Mouse (Mus musculus) left cerebral cortex, postnatal 10 days (tissue): ENCODE measurements around the gene Capsl. TPM values are rescaled to one million over a fixed set of nuclear protein-coding genes. Genes with fewer than 3 reads are reported as not detected.

Experiments used
- DNase-seq, 2 experiments: peaks; one replicate each; pipeline ENCODE4 v3.0.0; 2021 to 2022; ENCODE audit warnings: low spot score in 2 of 2, mixed read lengths in 1 of 2; ENCODE audit errors: extremely low spot score in 1 of 2
- intact Hi-C: fragments of 180-260 bp; cut with DNase I; formaldehyde crosslinking; loops from one replicate; pipeline ENCODE4 v1.15.1; 2025
- total RNA-seq, 2 experiments: library from RNA; stranded (reverse); gene quantifications; 2 replicates each; pipeline ENCODE4 v1.2.3; 2021

Capsl gene
- 1 to 10 TPM; 2.5 to 2.7 TPM for total RNA-seq

DNA sequence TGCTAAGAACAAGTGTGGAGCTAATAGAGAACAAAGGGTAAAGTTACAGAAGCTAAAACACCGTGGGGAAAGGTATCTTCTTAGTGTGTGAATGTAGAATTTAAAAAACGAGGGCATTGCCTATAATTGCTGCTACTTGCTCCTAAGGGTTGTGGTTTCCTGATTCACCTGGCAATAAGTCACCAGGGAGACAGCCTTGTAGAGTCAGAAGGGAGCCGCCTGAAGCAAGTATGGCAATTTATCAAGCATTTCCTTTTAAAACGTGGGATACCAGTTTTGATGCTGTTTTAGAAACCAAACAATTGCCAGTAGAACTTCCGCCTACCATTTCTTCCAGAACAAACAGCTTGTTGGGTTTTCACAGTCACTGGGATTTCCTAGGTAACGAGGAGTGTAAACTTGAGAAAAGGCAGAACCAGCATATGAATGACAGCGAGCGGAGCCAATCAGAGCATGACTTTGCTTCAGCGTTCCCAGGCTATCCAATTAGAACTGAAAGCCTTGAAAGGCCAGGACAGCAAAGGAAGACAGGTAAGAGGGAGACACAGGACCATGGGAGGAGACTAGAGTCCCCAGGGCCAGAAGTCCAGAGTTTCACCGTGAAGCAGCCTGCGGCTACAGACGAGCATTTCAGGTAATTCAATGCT lies at the start of gene Capsl:
TSS of gene Capsl (plus strand) at position 495 of the 647 bp plus-strand sequence.
- DNase-seq, result peak; percentile 65 to 75
- intact Hi-C loops, result no loop called here

DNA sequence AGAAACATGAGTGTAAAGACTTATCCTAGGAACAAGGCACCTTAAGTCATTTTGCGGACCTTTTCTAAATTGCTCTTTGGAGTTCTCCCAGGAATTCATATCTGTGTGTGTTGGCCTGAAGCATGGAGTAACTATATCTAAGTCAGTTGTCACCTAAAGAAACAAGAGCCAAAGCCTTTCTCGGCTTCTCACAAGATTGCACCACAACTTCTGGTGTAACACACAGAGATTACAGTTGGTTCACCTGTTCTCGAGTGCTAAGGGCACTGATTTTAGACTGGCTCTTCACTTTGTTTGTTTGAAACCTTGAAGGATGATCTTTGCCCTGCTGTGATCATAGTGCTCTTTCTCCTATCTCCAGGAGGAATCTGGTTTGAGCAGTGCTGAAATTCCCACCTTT lies 26.4 kb upstream of the Capsl start:
- no peak for DNase-seq
- intact Hi-C loops, result no loop called here

DNA sequence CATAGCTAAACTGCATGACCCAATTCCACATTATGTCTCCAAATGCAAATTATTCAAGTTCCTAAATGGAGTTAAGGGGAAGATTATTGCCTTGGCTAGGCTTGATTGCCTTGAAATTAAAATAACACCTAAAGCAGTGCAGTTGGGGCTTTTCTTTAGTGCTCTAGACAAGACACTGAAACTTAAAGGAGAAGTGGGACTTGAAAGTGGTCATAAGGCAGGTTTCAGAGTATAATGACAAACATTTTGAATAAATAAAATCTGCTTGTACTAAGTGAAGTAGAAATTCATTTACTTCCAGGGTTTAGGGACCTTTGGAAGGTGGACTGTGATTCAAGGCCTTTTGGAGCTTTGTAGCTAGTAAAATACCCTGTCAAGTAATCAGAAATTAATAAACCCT lies 14.7 kb upstream of the Capsl start:
- no peak for DNase-seq
- intact Hi-C loops, result no loop called here

DNA sequence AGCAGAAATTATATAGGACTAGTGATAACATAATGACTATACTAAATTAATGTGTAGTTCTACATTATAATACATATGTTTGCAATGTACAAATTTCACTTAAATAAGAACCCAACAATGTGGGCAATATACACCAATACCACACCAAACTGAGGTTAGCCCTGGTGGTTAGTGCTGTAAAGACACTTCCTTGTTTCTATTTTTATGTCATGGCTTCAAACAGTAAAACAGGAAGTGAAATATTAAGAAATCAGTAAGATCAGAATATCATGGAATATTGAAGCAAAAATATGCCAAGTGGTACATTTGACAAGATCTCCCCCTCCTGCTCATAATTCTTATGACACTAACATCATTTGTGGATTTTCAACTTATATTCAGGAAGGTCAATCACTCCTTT lies 8.0 kb upstream of the Capsl start:
- intact Hi-C loops, result no loop called here
- no peak for DNase-seq

DNA sequence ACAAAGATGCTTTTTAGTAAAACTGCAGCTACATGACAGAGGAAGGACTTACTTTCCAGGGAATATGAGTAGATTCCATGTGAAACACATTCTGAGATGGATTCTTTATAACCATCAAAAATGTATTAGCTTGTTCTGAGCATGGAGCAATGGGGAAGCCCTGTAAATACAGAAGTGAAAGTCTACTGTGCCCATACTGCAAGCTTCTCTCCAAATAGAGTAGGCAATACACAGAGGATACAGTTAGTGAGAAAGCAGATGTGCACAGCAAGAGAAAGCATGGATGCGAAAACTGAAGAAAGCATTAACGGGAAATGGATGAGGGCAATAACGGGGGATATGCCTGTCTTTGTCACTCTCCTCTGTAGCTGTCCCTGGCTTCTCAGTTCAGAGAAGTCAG lies 6.0 kb upstream of the Capsl start:
- intact Hi-C loops, result no loop called here
- DNase-seq, result no peak

DNA sequence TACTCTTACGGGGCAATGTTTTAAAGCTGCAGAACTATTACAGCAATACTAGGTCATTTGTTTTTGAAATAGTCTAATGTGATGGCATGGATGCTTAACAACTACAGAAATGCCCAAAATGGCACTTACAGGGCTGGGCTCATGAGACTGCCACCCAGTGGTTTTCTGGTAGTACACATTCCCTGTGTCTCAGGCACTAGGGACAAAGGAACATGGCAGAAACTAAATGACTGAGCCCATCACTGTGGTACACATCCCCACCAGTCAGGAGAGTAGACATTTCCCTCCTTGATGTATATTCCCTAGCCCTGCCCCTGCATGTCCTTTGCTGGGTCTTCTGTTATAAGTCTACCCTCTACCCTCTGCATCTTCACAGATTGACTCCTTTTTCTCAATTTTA lies 16.2 kb downstream of the Capsl start:
- intact Hi-C loops, result loop anchor here (10.0 kb wide), 1 partner anchor 993 kb away; no protein-coding TSS in a partner anchor

DNA sequence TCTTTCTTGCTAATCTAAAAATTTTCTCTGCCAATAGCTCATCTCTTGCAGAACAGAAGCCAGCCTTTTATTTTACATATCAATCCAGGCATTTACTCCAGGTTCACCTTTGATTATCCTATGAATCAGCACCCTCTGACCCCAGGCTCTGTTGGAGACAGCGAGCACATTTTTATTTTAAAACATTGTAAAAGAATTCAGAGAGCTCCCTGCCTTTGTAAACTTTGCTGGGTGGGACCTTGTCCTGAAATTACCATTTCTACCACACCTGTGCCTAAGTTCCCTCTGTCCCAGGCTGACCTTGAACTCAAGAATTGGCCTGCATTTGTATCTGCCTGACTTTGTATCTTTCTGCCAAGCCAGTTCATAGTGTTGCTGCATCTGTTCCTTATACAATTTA lies 17.0 kb downstream of the Capsl start:
- intact Hi-C loops, result loop anchor here (10.0 kb wide), 1 partner anchor 992 kb away; no protein-coding TSS in a partner anchor
- no peak for DNase-seq

More for the DNA sequence above, 16.2 kb downstream of the Capsl start:
- DNase-seq, result no peak

DNA sequence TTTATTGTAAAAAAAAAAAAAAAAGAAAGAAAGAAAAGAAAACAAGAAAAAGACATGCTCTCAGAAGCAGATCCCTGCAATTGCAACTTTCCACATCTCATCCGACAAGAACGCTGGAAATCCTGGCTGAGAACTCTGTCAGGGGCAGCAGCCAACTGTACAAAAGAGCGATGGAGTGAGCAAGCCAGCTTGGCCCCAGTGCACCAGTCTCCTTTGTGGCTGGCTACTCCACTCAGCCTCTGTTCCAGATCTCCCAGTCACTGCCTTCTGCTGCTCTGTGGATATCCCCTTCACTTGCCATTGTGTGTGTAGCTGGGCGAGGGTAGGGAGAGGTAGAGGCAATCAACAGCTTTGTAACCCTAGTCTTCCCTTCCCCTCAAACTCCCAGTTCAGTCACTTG lies 18.4 kb downstream of the Capsl start:
- no peak for DNase-seq
- intact Hi-C loops, result loop anchor here (10.0 kb wide), 1 partner anchor 991 kb away; no protein-coding TSS in a partner anchor

DNA sequence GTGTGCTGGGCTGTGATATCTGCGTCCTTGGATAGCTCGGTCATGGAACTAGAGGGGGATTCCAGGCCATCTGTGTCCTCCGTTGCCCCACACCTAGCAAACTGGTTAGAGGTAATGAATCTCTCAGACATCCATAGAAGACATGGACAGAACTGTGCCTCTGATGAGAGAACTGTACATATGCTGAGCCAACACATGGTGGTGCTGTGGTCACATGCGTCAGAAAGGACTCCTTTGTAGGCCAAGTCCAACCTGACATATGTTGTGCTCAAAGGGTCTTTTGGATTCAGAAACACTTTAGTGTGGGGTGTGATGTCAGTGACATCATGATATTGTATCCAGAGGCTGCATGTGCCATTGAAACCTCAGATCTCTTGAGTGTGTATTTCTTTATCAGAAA lies 19.4 kb downstream of the Capsl start:
- intact Hi-C loops, result loop anchor here (5.0 to 10.0 kb wide), 2 partner anchors 857 to 990 kb away; no protein-coding TSS in a partner anchor
- DNase-seq, result peak; percentile 22 to 31

DNA sequence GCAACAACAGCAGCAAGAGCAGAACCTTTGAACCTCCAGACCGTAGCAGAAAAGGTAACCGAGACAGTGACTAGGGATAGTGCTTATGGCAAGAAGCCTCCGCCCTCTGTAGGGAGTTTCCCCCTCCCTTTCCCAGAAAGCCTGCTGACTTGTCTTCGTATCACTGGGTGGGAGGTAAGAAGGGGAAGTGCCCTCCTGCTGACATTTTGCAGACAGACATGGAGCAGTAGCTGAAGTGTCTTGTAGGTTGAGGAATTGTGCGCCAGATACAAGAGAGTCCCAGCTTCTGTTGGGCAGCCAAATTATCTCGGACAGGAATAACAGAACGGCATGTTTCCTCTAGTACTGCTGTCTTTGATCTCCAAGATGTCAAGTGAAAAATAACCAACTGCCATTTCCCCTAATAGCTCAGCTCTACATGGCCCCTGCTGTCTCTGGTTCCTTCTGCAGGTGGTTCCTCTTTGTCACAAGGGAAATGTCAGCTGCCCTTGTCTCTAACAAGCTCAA lies 27.7 kb downstream of the Capsl start:
- no peak for DNase-seq
- intact Hi-C loops, result no loop called here

DNA sequence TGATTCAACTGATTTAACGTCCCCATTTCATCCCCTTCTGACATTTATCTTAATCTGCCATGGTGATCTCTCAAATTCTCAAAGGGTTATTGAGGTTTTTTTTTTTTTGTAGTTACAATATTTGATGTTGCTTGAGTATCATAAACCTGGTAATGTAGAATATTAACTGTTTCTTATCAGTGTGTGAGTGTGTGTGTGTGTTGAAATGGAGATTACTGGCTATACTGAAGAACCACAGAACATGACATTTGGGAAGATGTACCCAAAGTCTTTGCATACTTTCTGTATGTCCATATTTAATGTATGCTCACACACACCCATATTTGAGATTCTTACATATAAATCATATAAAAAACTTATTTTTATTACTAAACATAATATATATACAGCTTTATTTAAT lies 28.2 kb downstream of the Capsl start:
- DNase-seq, result no peak
- intact Hi-C loops, result no loop called here

DNA sequence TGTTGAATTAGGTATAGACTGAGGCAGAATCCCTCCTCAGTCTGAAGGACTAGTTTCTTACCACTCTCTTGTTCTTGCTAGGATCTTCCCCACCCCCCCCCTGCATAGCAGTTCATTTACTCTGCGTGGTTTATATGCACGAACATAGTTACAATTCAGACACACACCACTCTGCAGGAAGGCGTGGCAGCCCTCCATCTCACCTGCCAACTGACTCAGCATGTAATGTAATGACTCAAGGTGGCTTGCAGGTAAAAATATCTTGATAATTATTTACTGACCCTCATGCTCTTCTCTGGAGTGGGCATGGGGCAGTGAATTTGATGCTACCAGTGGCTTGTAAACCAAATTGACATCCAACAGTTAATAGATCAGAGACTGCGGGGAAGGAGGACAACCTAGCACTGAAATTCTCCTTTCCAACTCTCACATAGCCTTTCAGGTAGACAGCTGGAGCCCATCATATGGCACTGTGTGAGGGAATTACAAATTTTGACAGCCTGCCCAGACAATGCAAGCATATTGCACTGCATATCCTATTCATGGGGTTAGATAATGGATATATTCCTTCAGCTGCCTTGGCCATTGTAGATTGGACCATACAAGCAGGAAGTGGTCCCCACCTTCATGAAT lies 35.3 kb downstream of the Capsl start:
- intact Hi-C loops, result no loop called here
- DNase-seq, result no peak

DNA sequence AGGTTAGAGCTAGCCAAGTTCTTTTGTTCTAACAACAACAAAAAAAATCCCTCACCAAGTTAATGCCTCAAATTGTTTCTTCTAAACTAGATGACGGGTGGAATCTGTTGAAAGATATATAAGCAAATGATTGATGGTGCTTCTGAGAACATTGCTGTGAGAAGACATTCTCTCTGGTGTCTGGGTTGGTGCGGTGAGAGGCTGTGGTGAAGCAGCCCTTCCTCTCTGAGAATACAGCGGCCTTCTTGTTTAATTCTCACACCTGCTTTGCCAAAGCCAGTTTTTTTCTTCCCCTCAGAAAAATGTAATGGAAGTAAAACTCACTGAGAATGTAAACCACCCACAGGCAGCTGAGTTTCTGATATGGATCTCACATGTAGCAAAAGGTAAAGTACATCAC lies 36.3 kb downstream of the Capsl start:
- intact Hi-C loops, result no loop called here
- no peak for DNase-seq

DNA sequence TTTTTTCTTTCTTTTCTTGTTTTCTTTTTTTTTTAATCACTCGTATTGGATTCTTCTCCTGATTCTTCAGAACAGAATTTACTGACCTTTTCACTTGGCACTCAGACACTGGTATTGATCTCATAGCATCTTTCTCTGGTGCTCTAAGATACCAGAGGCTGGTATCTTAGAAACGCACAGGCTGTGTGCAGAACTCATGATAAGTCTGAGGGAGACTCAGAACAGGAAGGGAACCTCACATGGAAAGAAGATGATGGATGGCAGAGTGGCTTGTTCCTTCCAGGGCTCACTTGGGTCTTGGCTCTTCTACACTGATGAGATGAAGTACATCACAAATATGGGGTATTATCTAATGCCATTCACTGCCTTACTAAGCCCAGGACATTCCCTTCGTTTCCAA lies 36.8 kb downstream of the Capsl start:
- DNase-seq, result no peak
- intact Hi-C loops, result no loop called here

DNA sequence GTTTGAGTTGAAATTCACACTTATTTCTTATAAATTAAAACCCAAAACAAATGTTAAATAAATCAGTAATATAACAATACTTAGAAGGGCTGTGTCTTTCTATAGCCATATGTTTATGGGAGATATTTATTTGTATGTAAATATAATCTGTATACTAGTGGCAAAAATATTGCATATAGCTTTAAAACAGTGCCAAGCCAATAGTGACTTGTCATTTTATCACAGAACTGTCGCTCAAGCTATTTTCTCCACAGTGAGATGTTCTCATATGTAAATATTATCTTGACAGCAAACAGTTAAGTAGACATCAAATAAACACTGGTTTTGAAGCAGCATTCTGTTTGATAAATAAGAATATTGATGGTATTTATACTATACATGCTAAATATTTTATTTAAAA lies 37.4 kb downstream of the Capsl start:
- intact Hi-C loops, result no loop called here
- no peak for DNase-seq

DNA sequence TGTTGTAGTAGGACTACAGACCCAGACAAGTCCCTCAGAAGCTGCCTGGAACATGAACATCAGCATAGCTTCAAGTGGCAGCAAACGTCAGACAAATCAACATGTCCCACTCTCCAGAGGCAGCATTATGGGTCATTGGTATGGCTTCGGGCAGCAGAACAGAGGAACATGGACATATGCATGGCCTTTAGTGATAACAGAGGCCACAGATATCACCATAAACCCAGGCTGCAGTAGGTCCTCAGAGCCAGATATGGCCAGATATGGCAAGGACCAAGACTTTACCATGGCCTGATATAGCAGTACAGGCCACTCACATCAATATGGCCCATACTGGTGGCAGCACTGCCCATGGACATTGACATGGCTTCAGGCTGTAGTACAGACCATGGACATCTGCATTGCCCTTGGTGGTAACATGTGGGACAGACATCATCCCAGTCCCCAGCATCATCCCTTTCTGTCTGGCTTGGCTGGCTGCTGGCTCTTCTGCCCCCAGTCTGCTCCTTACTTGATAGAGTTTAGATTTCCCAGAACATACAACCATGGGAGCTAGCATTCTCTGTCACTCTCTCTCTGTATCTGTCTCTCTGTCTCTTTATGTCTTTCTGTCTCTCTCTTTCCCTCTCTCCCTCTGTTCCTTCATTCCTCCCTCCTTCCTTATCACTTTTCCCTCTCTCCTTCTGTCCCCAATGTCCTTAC lies 53.7 kb downstream of the Capsl start:
- DNase-seq, result no peak
- intact Hi-C loops, result no loop called here

DNA sequence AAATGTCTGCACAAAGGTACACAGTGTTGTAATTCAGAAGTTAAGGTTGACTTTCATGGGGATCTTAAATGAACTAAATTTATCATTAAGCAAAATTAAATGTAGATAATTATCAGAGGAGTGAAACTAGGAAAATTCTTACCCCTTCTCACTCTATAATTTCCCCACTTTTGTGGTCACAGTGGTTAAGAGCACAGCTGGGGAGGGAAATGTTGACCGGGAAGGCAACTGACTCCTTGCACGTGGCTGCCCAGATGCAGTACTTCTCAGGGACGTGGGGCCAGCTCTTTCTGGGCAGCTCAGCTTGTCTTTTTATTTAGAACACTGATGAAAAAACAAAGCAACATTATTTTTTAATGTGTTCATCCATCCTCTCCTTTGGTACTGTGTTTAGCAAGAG lies 56.2 kb downstream of the Capsl start:
- intact Hi-C loops, result no loop called here
- no peak for DNase-seq
